In the genomic region with DNA sequence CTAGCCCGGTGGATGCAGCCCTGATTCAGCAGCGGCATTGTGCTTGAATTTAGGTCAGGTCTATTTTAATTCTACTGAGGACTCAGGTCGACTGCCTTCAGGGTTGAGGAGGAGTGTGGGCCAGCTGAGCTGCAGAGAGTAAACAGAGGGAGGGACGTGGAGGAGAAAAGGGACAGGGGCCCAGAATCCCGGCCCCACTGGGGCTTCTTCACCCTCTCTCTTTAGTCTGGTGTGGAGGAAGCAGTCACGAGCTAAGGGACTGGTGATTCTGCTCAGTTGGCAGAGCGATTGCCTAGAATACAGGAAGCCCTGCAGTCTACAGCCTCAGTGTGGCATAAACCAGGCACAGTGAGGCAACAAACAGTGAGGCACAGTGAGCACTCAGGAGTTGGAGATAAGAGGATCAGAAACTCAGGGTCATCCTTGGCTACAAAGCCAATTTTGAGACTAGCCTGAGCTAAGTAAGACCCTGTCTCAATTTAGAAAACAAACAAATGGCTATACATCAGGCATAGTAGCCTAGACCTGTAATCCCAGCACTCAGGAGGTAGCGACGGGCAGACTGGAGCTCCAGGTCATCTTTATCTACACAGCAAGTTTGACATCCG, we compare ENCODE assay signal across 14 mouse cellular contexts. TPM values are rescaled to one million over a fixed set of nuclear protein-coding genes. Genes with fewer than 3 reads are reported as not detected.
DNase-seq lines count a peak whose midpoint lies in the region; ATAC-seq and TF ChIP-seq lines count a peak whose summit lies in the region.
"Had no signal": no experiment of that assay in that cellular context is flagged by ENCODE, and none has a peak within 500 bp of the region (broad histone marks: within the 10 kb centered on the region; RNA-seq: fewer than 3 reads in every experiment).

No protein-coding gene starts in this region.

- ATAC-seq in forebrain, postnatal 0 days = no peak
- no peak for ATAC-seq in forebrain, embryonic 14.5 days
- ATAC-seq in midbrain, embryonic 14.5 days (ENCODE audit: low FRiP score, low TSS enrichment) = no peak
- ATAC-seq in hindbrain, postnatal 0 days = no peak

- 0 out of 2 replicates have a peak overlapping the region, but pooled peaks have one; percentile 21 for H3K27ac ChIP-seq in forebrain, postnatal 0 days (ENCODE audit: low read depth, low read length)
- H3K27ac ChIP-seq in forebrain, embryonic 14.5 days (ENCODE audit: low read depth, low read length) = no peak overlapping the region
- H3K27ac ChIP-seq in midbrain, embryonic 10.5 days (replicated peaks) = 0 out of 2 replicates have a peak overlapping the region, but pooled peaks have one; percentile 39
- H3K27ac ChIP-seq in midbrain, embryonic 14.5 days (replicated peaks; ENCODE audit: low read depth, low read length) = no peak overlapping the region
- H3K27ac ChIP-seq in hindbrain, postnatal 0 days = peak overlapping the region; percentile 37; the same call in 1 of the 2 replicates
- H3K27ac ChIP-seq: limb, embryonic 13.5 days had no signal

- H3K9ac ChIP-seq in forebrain, postnatal 0 days = no peak overlapping the region
- no peak overlapping the region for H3K9ac ChIP-seq in forebrain, embryonic 14.5 days (ENCODE audit: low read length)
- no peak overlapping the region for H3K9ac ChIP-seq in midbrain, embryonic 14.5 days (replicated peaks; ENCODE audit: low read length)
- no peak overlapping the region for H3K9ac ChIP-seq in hindbrain, postnatal 0 days (replicated peaks; ENCODE audit: low read length)
- H3K9ac ChIP-seq: limb, embryonic 13.5 days had no signal

- no peaks in the 10 kb centered on the region for H3K9me3 ChIP-seq in forebrain, postnatal 0 days (ENCODE audit: low read length)
- no peaks in the 10 kb centered on the region for H3K9me3 ChIP-seq in forebrain, embryonic 14.5 days (replicated peaks; ENCODE audit: control insufficient read depth, low read length)
- H3K9me3 ChIP-seq in midbrain, embryonic 10.5 days (replicated peaks) = no peaks in the 10 kb centered on the region
- H3K9me3 ChIP-seq in midbrain, embryonic 14.5 days (ENCODE audit: control insufficient read depth, low read length) = no peaks in the 10 kb centered on the region
- no peaks in the 10 kb centered on the region for H3K9me3 ChIP-seq in hindbrain, postnatal 0 days (ENCODE audit: low read length)
- H3K9me3 ChIP-seq: limb, embryonic 13.5 days had no signal

- H3K27me3 ChIP-seq in forebrain, postnatal 0 days (ENCODE audit: insufficient read depth, low read length) = no peaks in the 10 kb centered on the region
- no peaks in the 10 kb centered on the region for H3K27me3 ChIP-seq in forebrain, embryonic 14.5 days (replicated peaks; ENCODE audit: control insufficient read depth, insufficient read depth, low read length)
- no peaks in the 10 kb centered on the region for H3K27me3 ChIP-seq in midbrain, embryonic 10.5 days (ENCODE audit: low read depth, poor library complexity, severe bottlenecking)
- H3K27me3 ChIP-seq in midbrain, embryonic 14.5 days (ENCODE audit: control insufficient read depth, insufficient read depth, low read length) = no peaks in the 10 kb centered on the region
- H3K27me3 ChIP-seq in hindbrain, postnatal 0 days (ENCODE audit: insufficient read depth, low read length) = no peaks in the 10 kb centered on the region
- H3K27me3 ChIP-seq: limb, embryonic 13.5 days had no signal

- H3K4me3 ChIP-seq in forebrain, postnatal 0 days (ENCODE audit: low read depth, low read length) = no peak overlapping the region
- H3K4me3 ChIP-seq in forebrain, embryonic 14.5 days (ENCODE audit: low read depth, low read length) = no peak overlapping the region
- H3K4me3 ChIP-seq in midbrain, embryonic 10.5 days = no peak overlapping the region
- no peak overlapping the region for H3K4me3 ChIP-seq in midbrain, embryonic 14.5 days (replicated peaks; ENCODE audit: low read depth, low read length)
- no peak overlapping the region for H3K4me3 ChIP-seq in hindbrain, postnatal 0 days (ENCODE audit: low read length)
- H3K4me3 ChIP-seq: limb, embryonic 13.5 days had no signal

- no peak for TF ChIP-seq CTCF in forebrain, postnatal 0 days (IDR thresholded peaks at IDR 0.05; ENCODE audit: low read depth)
- TF ChIP-seq CTCF in hindbrain, postnatal 0 days (IDR thresholded peaks at IDR 0.05; ENCODE audit: low read depth) = no peak

- WGBS in forebrain, postnatal 0 days = 65% methylated on average over 10 of the region's 10 CpGs
- WGBS in forebrain, embryonic 14.5 days = 76% methylated on average over 10 of the region's 10 CpGs
- 71% methylated on average over 10 of the region's 10 CpGs for WGBS in midbrain, embryonic 10.5 days
- WGBS in midbrain, embryonic 14.5 days = 65% methylated on average over 10 of the region's 10 CpGs
- 63% methylated on average over 10 of the region's 10 CpGs for WGBS in hindbrain, postnatal 0 days

- DNase-seq in forebrain, postnatal 0 days = no peak
- no peak for DNase-seq in forebrain, embryonic 14.5 days (ENCODE audit: low spot score)
- no peak for DNase-seq in midbrain, embryonic 10.5 days (ENCODE audit: low spot score)
- DNase-seq in midbrain, embryonic 14.5 days = no peak
- DNase-seq in hindbrain, postnatal 0 days (ENCODE audit: low spot score) = no peak
- DNase-seq in thymus, postnatal 0 days (ENCODE audit: low spot score) = peak; percentile 46
- no peak for DNase-seq in adrenal gland, adult 8-10 months
- no peak for DNase-seq in embryo, embryonic 10.5 days (ENCODE audit: low spot score)
- DNase-seq: adrenal gland, postnatal 10 days; cerebellum, adult 11 months; gastrocnemius, postnatal 14 days; lung, postnatal 4 days; spleen, adult 18-20 months had no signal

- H3K4me1 ChIP-seq in forebrain, postnatal 0 days (ENCODE audit: insufficient read depth) = peaks cover 3% of the 10 kb centered on the region; the same call in 1 of the 2 replicates
- no peaks in the 10 kb centered on the region; the same call in 1 of the 2 replicates for H3K4me1 ChIP-seq in forebrain, embryonic 14.5 days (ENCODE audit: control insufficient read depth, insufficient read depth, low read length)
- H3K4me1 ChIP-seq in midbrain, embryonic 10.5 days = peaks cover 26% of the 10 kb centered on the region
- peaks cover 12% of the 10 kb centered on the region for H3K4me1 ChIP-seq in midbrain, embryonic 14.5 days (ENCODE audit: control insufficient read depth, insufficient read depth, low read length)
- H3K4me1 ChIP-seq in hindbrain, postnatal 0 days (ENCODE audit: insufficient read depth, low read length) = peaks cover 3% of the 10 kb centered on the region; the same call in 1 of the 2 replicates

- H3K4me2 ChIP-seq in forebrain, postnatal 0 days (ENCODE audit: low read depth) = no peak overlapping the region
- no peak overlapping the region for H3K4me2 ChIP-seq in forebrain, embryonic 14.5 days (ENCODE audit: low read length)
- H3K4me2 ChIP-seq in midbrain, embryonic 14.5 days (ENCODE audit: low read length) = no peak overlapping the region
- no peak overlapping the region for H3K4me2 ChIP-seq in hindbrain, postnatal 0 days (ENCODE audit: low read depth, low read length)
- H3K4me2 ChIP-seq: limb, embryonic 13.5 days had no signal

- H3K36me3 ChIP-seq in forebrain, postnatal 0 days (ENCODE audit: insufficient read depth) = no peaks in the 10 kb centered on the region
- H3K36me3 ChIP-seq in forebrain, embryonic 14.5 days (ENCODE audit: control insufficient read depth, insufficient read depth, low read length) = no peaks in the 10 kb centered on the region
- H3K36me3 ChIP-seq in midbrain, embryonic 10.5 days = no peaks in the 10 kb centered on the region
- H3K36me3 ChIP-seq in midbrain, embryonic 14.5 days (ENCODE audit: control insufficient read depth, insufficient read depth, low read length) = no peaks in the 10 kb centered on the region
- H3K36me3 ChIP-seq in hindbrain, postnatal 0 days (ENCODE audit: insufficient read depth, low read length) = no peaks in the 10 kb centered on the region
- H3K36me3 ChIP-seq: limb, embryonic 13.5 days had no signal

RNA-seq across cellular contexts. Expression of a gene that starts 11.7 kb away (rescaled TPM):
- 33.9 and 47.1 TPM in 2 replicates for total RNA-seq in forebrain, postnatal 0 days (2014; rRNA removed)
- polyA plus RNA-seq in forebrain, postnatal 0 days (2015; fragmentation: Nextera tagmentation; extraction: Ambion mirVana) = 41.2 and 53.6 TPM in 2 replicates
- polyA plus RNA-seq in forebrain, embryonic 14.5 days (2014; fragmentation: Nextera tagmentation; extraction: Ambion mirVana) = 50.9 and 60.7 TPM in 2 replicates
- 96.4 and 109 TPM in 2 replicates for polyA plus RNA-seq in midbrain, embryonic 10.5 days (2016; fragmentation: Nextera tagmentation; extraction: Ambion mirVana)
- polyA plus RNA-seq in midbrain, embryonic 14.5 days (2014; fragmentation: Nextera tagmentation; extraction: Ambion mirVana) = 75.1 and 75.5 TPM in 2 replicates
- 46.4 and 54.4 TPM in 2 replicates for total RNA-seq in hindbrain, postnatal 0 days (2014; rRNA removed)
- polyA plus RNA-seq in hindbrain, postnatal 0 days (2015; fragmentation: Nextera tagmentation; extraction: Ambion mirVana) = 52.7 and 57.7 TPM in 2 replicates
- 54.7 and 67.4 TPM in 2 replicates for polyA plus RNA-seq in thymus, postnatal 0 days (2015; fragmentation: Nextera tagmentation; extraction: Ambion mirVana)
- total RNA-seq in adrenal gland, adult 8-10 months (2022) = 10 to 100 TPM; 46.0 to 93.0 (median 63.1) TPM

Comparison
In these comparisons a context has a peak if more than half of its experiments do, and no peak if none do; other contexts are left out.
1. H3K27ac ChIP-seq: peak in forebrain, postnatal 0 days (single experiment), midbrain, embryonic 10.5 days (single experiment) and hindbrain, postnatal 0 days (single experiment); none in forebrain, embryonic 14.5 days (single experiment) and midbrain, embryonic 14.5 days (single experiment).